Mouse (Mus musculus) liver, adult 2 months (tissue): ENCODE measurements at regions not wholly inside any gene's neighbourhood (a gene's known extent, or its start where the extent isn't known, plus 50 kb on each side); places are given as distances from the start of the nearest gene placed in this dataset.
"Not testable (repeated sequence)": the region's sequence is repeated elsewhere in the genome, so short reads cannot be mapped to it uniquely, and the experiment has no call there.

Experiments
- DNase-seq: peaks from one replicate; pipeline ENCODE4 v3.0.0-alpha.2; 2011; ENCODE audit warnings: low read depth, low spot score; ENCODE audit errors: extremely low read depth
- H3K27ac ChIP-seq: fragments of 200-500 bp; replicated peaks from 2 replicates; pipeline ENCODE4 v1.5.1; 2012; ENCODE audit warnings: low read depth, mild to moderate bottlenecking, control low read depth, inconsistent platforms, low read length; ENCODE audit not compliant: insufficient read depth
- H3K27me3 ChIP-seq: fragments of 200-500 bp; 2 replicates; pipeline ENCODE4 v1.6.1; 2012; ENCODE audit warnings: mild to moderate bottlenecking, moderate library complexity, low read length, inconsistent platforms; ENCODE audit not compliant: control insufficient read depth, insufficient read depth
- H3K36me3 ChIP-seq: fragments of 200-500 bp; 2 replicates; pipeline ENCODE4 v1.6.1; 2012; ENCODE audit warnings: low read length, inconsistent platforms; ENCODE audit not compliant: control insufficient read depth, insufficient read depth
- H3K4me1 ChIP-seq: fragments of 200-500 bp; 2 replicates; pipeline ENCODE4 v1.6.1; 2011; ENCODE audit warnings: low read length; ENCODE audit not compliant: control insufficient read depth, insufficient read depth
- H3K4me3 ChIP-seq: fragments of 200-500 bp; 2 replicates; pipeline ENCODE4 v1.5.1; 2011; ENCODE audit warnings: low read depth, mild to moderate bottlenecking, control low read depth, low read length, moderate library complexity; ENCODE audit not compliant: insufficient read depth
- H3K79me2 ChIP-seq: fragments of 200-500 bp; 2 replicates; pipeline ENCODE4 v1.6.1; 2012; ENCODE audit warnings: inconsistent platforms, mild to moderate bottlenecking, low read length, moderate library complexity; ENCODE audit not compliant: control insufficient read depth, insufficient read depth
- H3K9ac ChIP-seq: fragments of 200-500 bp; 2 replicates; pipeline ENCODE4 v1.6.1; 2012; ENCODE audit warnings: low read depth, mild to moderate bottlenecking, control low read depth, inconsistent platforms, low read length
- CTCF ChIP-seq: fragments of 200-500 bp; IDR thresholded peaks from 2 replicates; pipeline ENCODE4 v1.5.1; 2011; ENCODE audit warnings: low read depth, low read length, control low read depth
- POLR2A ChIP-seq: fragments of 200-500 bp; IDR thresholded peaks from 2 replicates; pipeline ENCODE4 v1.6.1; 2011; ENCODE audit warnings: low read length, control low read depth; ENCODE audit not compliant: insufficient read depth; ENCODE audit errors: extremely low read depth
- WGBS: fragments of 180-500 bp; shearing (Covaris S2); methylation state at CpG from one replicate; pipeline ENCODE4 v1.1.7; 2018; 5-methylcytosine and 5-hydroxymethylcytosine counted together

GRCm38 (mm10) chr3:22301991-22302517 lies 225.6 kb downstream of the Tbl1xr1 start:
- TF ChIP-seq CTCF (no peak), POLR2A (no peak)
- Histone ChIP-seq H3K36me3 (no peaks in the 10 kb centered on the region), H3K27ac (no peak overlapping the region), H3K27me3 (no peaks in the 10 kb centered on the region), H3K79me2 (no peaks in the 10 kb centered on the region), H3K9ac (no peak overlapping the region), H3K4me3 (no peak overlapping the region), H3K4me1 (no peaks in the 10 kb centered on the region)
- no peak for DNase-seq
- 70% methylated on average over 5 of the region's 5 CpGs for WGBS

DNA sequence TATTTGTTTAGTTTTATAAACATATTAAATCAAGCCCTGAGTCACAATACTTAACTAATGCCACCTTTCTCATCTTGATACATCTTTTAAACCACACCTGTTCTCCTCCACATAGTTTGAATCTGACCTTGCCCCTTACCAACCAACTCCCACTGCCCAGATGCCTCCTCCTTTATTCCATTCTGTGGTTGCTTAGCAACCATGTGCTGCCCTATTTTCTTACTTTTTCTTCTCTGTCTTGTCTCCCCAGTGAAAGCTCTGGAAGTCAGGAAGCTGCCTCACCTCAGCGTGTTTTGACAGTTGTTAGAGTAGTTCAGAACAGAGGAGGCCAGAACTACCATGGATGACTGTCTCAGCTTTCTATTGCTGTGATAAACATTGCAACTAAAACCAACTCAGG lies 227.7 kb downstream of the Tbl1xr1 start:
- no peak for DNase-seq
- WGBS = 62% methylated on average over 1 of the region's 1 CpGs
- H3K27ac ChIP-seq = no peak overlapping the region
- no peaks in the 10 kb centered on the region for H3K36me3 ChIP-seq
- H3K27me3 ChIP-seq = no peaks in the 10 kb centered on the region
- no peaks in the 10 kb centered on the region for H3K4me1 ChIP-seq
- H3K4me3 ChIP-seq = no peak overlapping the region
- H3K9ac ChIP-seq = no peak overlapping the region
- no peaks in the 10 kb centered on the region for H3K79me2 ChIP-seq
- TF ChIP-seq POLR2A (no peak), CTCF (no peak)

- Histone ChIP-seq H3K9ac (no peak overlapping the region), H3K36me3 (no peaks in the 10 kb centered on the region), H3K4me3 (no peak overlapping the region), H3K27me3 (no peaks in the 10 kb centered on the region), H3K79me2 (no peaks in the 10 kb centered on the region), H3K27ac (no peak overlapping the region), H3K4me1 (no peaks in the 10 kb centered on the region)
- TF ChIP-seq CTCF (no peak), POLR2A (no peak)
- 65% methylated on average over 4 of the region's 4 CpGs for WGBS
- peak; percentile 8 for DNase-seq
Observed at GRCm38 (mm10) chr3:22306624-22307023, 230.2 kb downstream of the Tbl1xr1 start.

DNA sequence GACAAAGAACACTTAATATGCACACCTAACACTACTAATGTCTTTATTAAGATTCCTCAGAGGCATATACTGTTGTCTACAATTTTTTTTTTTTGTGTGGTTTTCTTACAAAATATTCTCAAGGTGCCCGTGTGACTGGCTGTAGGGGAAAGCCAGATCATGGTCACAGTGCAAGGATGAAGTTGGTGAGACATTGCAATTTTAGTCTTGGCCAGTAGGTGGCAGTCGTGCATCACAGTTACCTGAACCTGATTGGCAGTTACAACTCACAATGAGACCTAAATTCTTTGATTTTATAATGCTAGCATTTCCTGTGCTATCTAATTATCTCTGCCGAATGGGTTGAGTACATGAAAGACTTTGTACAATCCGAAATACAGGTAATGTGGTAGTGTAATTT lies 232.5 kb downstream of the Tbl1xr1 start:
- peak; percentile 35 for DNase-seq
- no peak overlapping the region for H3K4me3 ChIP-seq
- H3K9ac ChIP-seq = no peak overlapping the region
- TF ChIP-seq POLR2A (no peak), CTCF (peak; percentile 74)
- no peak overlapping the region for H3K27ac ChIP-seq
- no peaks in the 10 kb centered on the region for H3K4me1 ChIP-seq
- H3K27me3 ChIP-seq = no peaks in the 10 kb centered on the region
- WGBS = 8% methylated on average over 4 of the region's 4 CpGs
- no peaks in the 10 kb centered on the region for H3K79me2 ChIP-seq
- no peaks in the 10 kb centered on the region for H3K36me3 ChIP-seq

DNA sequence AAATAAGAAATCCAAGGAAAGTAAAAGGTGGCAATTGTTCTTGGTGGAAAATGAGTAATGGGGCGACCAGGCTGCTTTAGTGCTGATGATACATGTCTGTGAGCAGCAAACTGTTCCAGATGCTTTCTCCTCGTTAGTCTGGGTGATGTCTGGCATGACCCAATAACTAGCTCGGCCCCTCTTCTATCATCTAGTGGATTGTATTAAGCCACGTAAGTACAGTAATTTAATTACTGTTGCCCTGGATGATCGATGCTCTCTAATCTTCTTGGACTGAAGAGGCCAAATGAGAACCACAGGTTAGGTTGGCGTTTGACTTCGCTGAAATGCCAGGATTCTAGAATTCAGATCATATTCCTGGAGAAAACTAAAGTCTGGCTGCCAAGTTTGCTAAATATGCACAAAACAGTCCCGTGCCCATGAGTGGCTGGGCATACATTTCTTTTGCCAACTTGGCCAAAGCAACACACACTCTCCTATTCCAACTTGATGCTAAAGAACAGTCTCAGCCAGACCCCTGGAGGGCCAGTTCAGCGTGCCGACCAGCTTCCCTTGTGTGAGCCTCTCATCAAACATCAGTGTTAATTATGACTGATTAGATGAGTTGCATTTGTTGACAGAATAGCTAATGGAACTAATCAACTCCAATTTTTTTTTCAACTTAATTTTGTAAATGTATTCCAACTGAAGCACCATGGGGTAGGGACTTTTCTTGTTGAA lies 240.2 kb downstream of the Tbl1xr1 start:
- Histone ChIP-seq H3K9ac (no peak overlapping the region), H3K36me3 (no peaks in the 10 kb centered on the region), H3K79me2 (no peaks in the 10 kb centered on the region), H3K4me1 (no peaks in the 10 kb centered on the region), H3K27me3 (no peaks in the 10 kb centered on the region; the same call in 1 of the 2 replicates), H3K4me3 (no peak overlapping the region), H3K27ac (no peak overlapping the region)
- WGBS = 79% methylated on average over 10 of the region's 10 CpGs
- no peak for DNase-seq
- no peak for TF ChIP-seq POLR2A
- TF ChIP-seq CTCF = no peak

DNA sequence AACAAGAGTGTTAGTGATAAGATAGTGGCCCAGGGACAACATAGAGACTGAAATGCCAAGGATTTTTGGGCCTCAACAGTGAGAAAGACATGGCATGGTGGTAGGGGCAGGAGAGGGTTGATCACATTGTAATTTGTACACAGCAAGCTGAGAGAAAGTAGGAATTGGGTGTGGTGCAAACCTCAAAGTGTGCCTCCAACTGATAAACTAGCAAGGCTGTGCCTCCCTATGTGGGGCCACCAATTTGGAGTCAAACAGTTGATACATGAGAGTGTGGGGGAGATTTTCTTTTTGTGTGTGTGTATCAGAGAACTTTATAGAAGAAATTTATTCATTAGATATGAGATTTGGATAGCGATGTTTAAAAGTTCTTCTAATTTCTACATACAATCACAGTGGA lies 244.0 kb downstream of the Tbl1xr1 start:
- not testable (repeated sequence) for H3K4me1 ChIP-seq, H3K9ac ChIP-seq, H3K27ac ChIP-seq, H3K27me3 ChIP-seq, DNase-seq, H3K79me2 ChIP-seq, H3K4me3 ChIP-seq, H3K36me3 ChIP-seq
- WGBS = 100% methylated on average over 1 of the region's 1 CpGs
